8 mouse cellular contexts compared by ENCODE assay signal in genomic region chr1:165735826-165736818, GRCm38 (mm10). TPM values are rescaled to one million over a fixed set of nuclear protein-coding genes. Genes with fewer than 3 reads are reported as not detected.
DNase-seq lines count a peak whose midpoint lies in the region; ATAC-seq and TF ChIP-seq lines count a peak whose summit lies in the region.

No protein-coding gene starts in this region.

- TF ChIP-seq POLR2A in liver, adult 2 months (IDR thresholded peaks at IDR 0.05; ENCODE audit: extremely low read depth, insufficient read depth, low read length) = no peak
- TF ChIP-seq POLR2A in myocyte (IDR thresholded peaks at IDR 0.05; ENCODE audit: insufficient read length, low read depth) = no peak

- peak overlapping the region; percentile 32 for H3K4me2 ChIP-seq in heart, embryonic 12.5 days
- 0 out of 2 replicates have a peak overlapping the region, but pooled peaks have one; percentile 15 for H3K4me2 ChIP-seq in kidney, embryonic 16.5 days (replicated peaks; ENCODE audit: low read depth, low read length)
- peak overlapping the region; percentile 57 for H3K4me2 ChIP-seq in myocyte (ENCODE audit: low read depth)

- no peaks in the 10 kb centered on the region for H3K79me3 ChIP-seq in C2C12 (ENCODE audit: low read depth)

- H3K27me3 ChIP-seq in C2C12 (ENCODE audit: control insufficient read depth, insufficient read depth, insufficient read length) (peaks cover 26% of the 10 kb centered on the region), myocyte (ENCODE audit: control insufficient read depth, insufficient read depth, insufficient read length) (peaks cover 27% of the 10 kb centered on the region)
- no peaks in the 10 kb centered on the region for H3K27me3 ChIP-seq in heart, embryonic 12.5 days (replicated peaks)
- no peaks in the 10 kb centered on the region for H3K27me3 ChIP-seq in kidney, embryonic 16.5 days (ENCODE audit: insufficient read depth, low read length)
- no peaks in the 10 kb centered on the region for H3K27me3 ChIP-seq in liver, adult 2 months (ENCODE audit: control insufficient read depth, insufficient read depth, low read length)

- 29% methylated on average over 20 of the region's 20 CpGs for WGBS in heart, embryonic 12.5 days
- 26% methylated on average over 20 of the region's 20 CpGs for WGBS in kidney, embryonic 16.5 days
- whole genome bisulfite sequencing in liver, adult 2 months = 31% methylated on average over 20 of the region's 20 CpGs

- peak overlapping the region; percentile 19; the same call in 1 of the 2 replicates for H3K9ac ChIP-seq in heart, embryonic 12.5 days
- no peak overlapping the region; the same call in 1 of the 2 replicates for H3K9ac ChIP-seq in kidney, embryonic 16.5 days (replicated peaks; ENCODE audit: low read length)
- H3K9ac ChIP-seq in liver, adult 2 months (ENCODE audit: low read depth, low read length) = no peak overlapping the region

- peaks cover 6% of the 10 kb centered on the region; the same call in 1 of the 2 replicates for H3K4me1 ChIP-seq in heart, embryonic 12.5 days (replicated peaks)
- H3K4me1 ChIP-seq in kidney, embryonic 16.5 days (ENCODE audit: insufficient read depth, low read length) = peaks cover 13% of the 10 kb centered on the region; the same call in 1 of the 2 replicates
- no peaks in the 10 kb centered on the region for H3K4me1 ChIP-seq in liver, adult 2 months (ENCODE audit: control insufficient read depth, insufficient read depth, low read length)

- H3K36me3 ChIP-seq in C2C12 (ENCODE audit: control insufficient read depth, insufficient read depth) (no peaks in the 10 kb centered on the region), myocyte (ENCODE audit: control insufficient read depth, insufficient read depth) (no peaks in the 10 kb centered on the region)
- no peaks in the 10 kb centered on the region for H3K36me3 ChIP-seq in heart, embryonic 12.5 days
- no peaks in the 10 kb centered on the region for H3K36me3 ChIP-seq in kidney, embryonic 16.5 days (ENCODE audit: insufficient read depth, low read length)
- no peaks in the 10 kb centered on the region for H3K36me3 ChIP-seq in liver, adult 2 months (ENCODE audit: control insufficient read depth, insufficient read depth, low read length)

- no peak overlapping the region for H3K4me3 ChIP-seq in C2C12 (ENCODE audit: insufficient read depth, poor library complexity, severe bottlenecking)
- H3K4me3 ChIP-seq in heart, embryonic 12.5 days = no peak overlapping the region
- H3K4me3 ChIP-seq in kidney, embryonic 16.5 days (ENCODE audit: low read length) = no peak overlapping the region
- no peak overlapping the region for H3K4me3 ChIP-seq in liver, adult 2 months (ENCODE audit: insufficient read depth, low read depth, low read length)
- no peak overlapping the region for H3K4me3 ChIP-seq in myocyte

- H3ac ChIP-seq in C2C12 (ENCODE audit: control insufficient read depth, insufficient read length, low read depth) (no peak overlapping the region), myocyte (ENCODE audit: control insufficient read depth, insufficient read length) (no peak overlapping the region)

- H3K79me2 ChIP-seq in C2C12 (ENCODE audit: control insufficient read depth, insufficient read depth) (no peaks in the 10 kb centered on the region), myocyte (ENCODE audit: control insufficient read depth, insufficient read depth) (no peaks in the 10 kb centered on the region)
- no peaks in the 10 kb centered on the region for H3K79me2 ChIP-seq in liver, adult 2 months (ENCODE audit: control insufficient read depth, insufficient read depth, low read length)

- H3K27ac ChIP-seq in heart, embryonic 12.5 days (ENCODE audit: poor library complexity, severe bottlenecking) = no peak overlapping the region
- H3K27ac ChIP-seq in kidney, embryonic 16.5 days (ENCODE audit: low read length) = no peak overlapping the region
- no peak overlapping the region for H3K27ac ChIP-seq in liver, adult 2 months (replicated peaks; ENCODE audit: insufficient read depth, low read depth, low read length)

- DNase-seq in brain, adult 2 months (ENCODE audit: low read depth, low spot score) = peak; percentile 93
- peak; percentile 82 for DNase-seq in liver, adult 2 months (ENCODE audit: extremely low read depth, low read depth, low spot score)
- DNase-seq in spleen, postnatal 4 days (ENCODE audit: low spot score in 2 of 2) = peak; percentile 84 to 93

- peak; percentile 69 for TF ChIP-seq CTCF in C2C12 (IDR thresholded peaks at IDR 0.05; ENCODE audit: control insufficient read depth, insufficient read depth, insufficient read length)
- peak; percentile 76 for TF ChIP-seq CTCF in liver, adult 2 months (IDR thresholded peaks at IDR 0.05; ENCODE audit: low read depth, low read length)

- no peaks in the 10 kb centered on the region for H3K9me3 ChIP-seq in heart, embryonic 12.5 days (replicated peaks)
- no peaks in the 10 kb centered on the region for H3K9me3 ChIP-seq in kidney, embryonic 16.5 days (ENCODE audit: low read length)

- peak; percentile 93 for ATAC-seq in erythroblast, adult 5-6 weeks (replicated peaks; ENCODE audit: low FRiP score, poor library complexity, severe bottlenecking)
- ATAC-seq in heart, embryonic 12.5 days (ENCODE audit: insufficient number of reproducible peaks, low FRiP score) = peak; percentile 67
- ATAC-seq in kidney, embryonic 16.5 days (ENCODE audit: low FRiP score, low TSS enrichment) = peak; percentile 62

TF ChIP-seq in C2C12, 6 proteins besides CTCF, POLR2A, EP300 and RAD21:
- TF ChIP-seq USF1 (IDR thresholded peaks at IDR 0.05; ENCODE audit: low read depth) (no peak), MYOD1 (IDR thresholded peaks at IDR 0.05; ENCODE audit: control insufficient read depth, insufficient read length, low read depth) (no peak), FOSL1 (IDR thresholded peaks at IDR 0.05; ENCODE audit: insufficient read depth, low read length, poor library complexity, severe bottlenecking) (no peak), CEBPB (IDR thresholded peaks at IDR 0.05; ENCODE audit: low read depth) (no peak), MAX (IDR thresholded peaks at IDR 0.05) (no peak), MYOG (IDR thresholded peaks at IDR 0.05; ENCODE audit: control insufficient read depth, extremely low read depth, insufficient read length) (no peak)
TF ChIP-seq in C2C12: peak in this region for 0.

TF ChIP-seq in myocyte, 11 proteins besides CTCF, POLR2A, EP300 and RAD21:
- TF ChIP-seq TCF3 (IDR thresholded peaks at IDR 0.05; ENCODE audit: insufficient read length, low read depth) (no peak), SRF (IDR thresholded peaks at IDR 0.05; ENCODE audit: control insufficient read depth, insufficient read length, low read depth) (no peak), MAX (IDR thresholded peaks at IDR 0.05; ENCODE audit: low read depth) (no peak), TCF12 (IDR thresholded peaks at IDR 0.05; ENCODE audit: insufficient read depth, poor library complexity, severe bottlenecking) (no peak), CEBPB (IDR thresholded peaks at IDR 0.05; ENCODE audit: insufficient read depth, poor library complexity, severe bottlenecking) (no peak), USF1 (IDR thresholded peaks at IDR 0.05; ENCODE audit: low read depth) (no peak), E2F4 (IDR thresholded peaks at IDR 0.05; ENCODE audit: insufficient read depth) (no peak), MYOD1 (IDR thresholded peaks at IDR 0.05; ENCODE audit: control insufficient read depth in 1 of 3, insufficient read length in 2 of 3, low read depth in 2 of 3) (no peak), POLR2AphosphoS2 (IDR thresholded peaks at IDR 0.05; ENCODE audit: insufficient read length, low read depth) (no peak), REST (IDR thresholded peaks at IDR 0.05; ENCODE audit: insufficient read depth, insufficient read length) (no peak), MYOG (IDR thresholded peaks at IDR 0.05; ENCODE audit: control insufficient read depth in 1 of 3, insufficient read depth in 1 of 3, insufficient read length in 2 of 3, low read depth in 2 of 3) (no peak)

RNA-seq across cellular contexts. Expression of gene Rcsd1, which starts 26.6 kb away (rescaled TPM):
- polyA plus RNA-seq in C2C12 (2012; fragmentation: generic; extraction: Trizol) (0.05 TPM), myocyte (2012; fragmentation: generic; extraction: Trizol) (0.04 TPM)
- total RNA-seq in erythroblast, adult 5-6 weeks (2015; ENCODE audit: low replicate concordance) = 20.0 and 25.5 TPM in 2 replicates
- 27.2 and 29.6 TPM in 2 replicates for total RNA-seq in erythroblast, adult 5-6 weeks (2017; ENCODE audit: low replicate concordance)
- polyA plus RNA-seq in heart, embryonic 12.5 days (2016; fragmentation: Nextera tagmentation; extraction: Ambion mirVana) = 113 and 122 TPM in 2 replicates
- polyA plus RNA-seq in kidney, embryonic 16.5 days (2015; fragmentation: Nextera tagmentation; extraction: Ambion mirVana) = 54.9 and 61.4 TPM in 2 replicates
- total RNA-seq in liver, adult 2 months (2014; rRNA removed) = 2.6 and 3.0 TPM in 2 replicates
- 2.8 and 3.3 TPM in 2 replicates for polyA plus RNA-seq in liver, adult 2 months (2012; rRNA removed)

RNA-seq across cellular contexts. Expression of gene Creg1, which starts 27.4 kb away (rescaled TPM):
- 21.2 TPM for polyA plus RNA-seq in C2C12 (2012; fragmentation: generic; extraction: Trizol)
- 921 and 924 TPM in 2 replicates for total RNA-seq in erythroblast, adult 5-6 weeks (2015; ENCODE audit: low replicate concordance)
- total RNA-seq in erythroblast, adult 5-6 weeks (2017; ENCODE audit: low replicate concordance) = 849 and 890 TPM in 2 replicates
- 94.9 and 109 TPM in 2 replicates for polyA plus RNA-seq in heart, embryonic 12.5 days (2016; fragmentation: Nextera tagmentation; extraction: Ambion mirVana)
- 62.2 and 63.5 TPM in 2 replicates for polyA plus RNA-seq in kidney, embryonic 16.5 days (2015; fragmentation: Nextera tagmentation; extraction: Ambion mirVana)
- total RNA-seq in liver, adult 2 months (2014; rRNA removed) = 414 and 570 TPM in 2 replicates
- polyA plus RNA-seq in liver, adult 2 months (2012; rRNA removed) = 420 and 447 TPM in 2 replicates
- polyA plus RNA-seq in myocyte (2012; fragmentation: generic; extraction: Trizol) = 18.7 TPM

RNA-seq across cellular contexts. Expression of gene Cd247, which starts 52.4 kb away (rescaled TPM):
- polyA plus RNA-seq in C2C12 (2012; fragmentation: generic; extraction: Trizol) (0.05 TPM), myocyte (2012; fragmentation: generic; extraction: Trizol) (not detected)
- total RNA-seq in erythroblast, adult 5-6 weeks (2015; ENCODE audit: low replicate concordance) = 1.0 TPM in 1 of 2 replicates, not detected in the other
- total RNA-seq in erythroblast, adult 5-6 weeks (2017; ENCODE audit: low replicate concordance) = 0.68 and 4.2 TPM in 2 replicates
- 0.38 and 0.49 TPM in 2 replicates for polyA plus RNA-seq in heart, embryonic 12.5 days (2016; fragmentation: Nextera tagmentation; extraction: Ambion mirVana)
- polyA plus RNA-seq in kidney, embryonic 16.5 days (2015; fragmentation: Nextera tagmentation; extraction: Ambion mirVana) = 0.91 and 1.6 TPM in 2 replicates
- 0.40 and 0.55 TPM in 2 replicates for total RNA-seq in liver, adult 2 months (2014; rRNA removed)
- 0.36 and 0.64 TPM in 2 replicates for polyA plus RNA-seq in liver, adult 2 months (2012; rRNA removed)

Comparison
In these comparisons a context has a peak if more than half of its experiments do, and no peak if none do; other contexts are left out.
1. RNA of gene Rcsd1, which starts 26.6 kb away (polyA plus RNA-seq): 113 to 122 TPM in heart, embryonic 12.5 days and 54.9 to 61.4 TPM in kidney, embryonic 16.5 days; 2.8 to 3.3 TPM in liver, adult 2 months, 0.05 TPM in C2C12 (single experiment) and 0.04 TPM in myocyte (single experiment); every median in the first group is over 10 times any median in the second.
2. Peak in every context shown above with its lines, with median percentiles within 50 percentile points of each other: DNase-seq, ATAC-seq and H3K4me2 ChIP-seq.